Mouse (Mus musculus): Measurements from ENCODE around the gene Rnf114. TPM values are rescaled to one million over a fixed set of nuclear protein-coding genes. Genes with fewer than 3 reads are reported as not detected.

Rnf114 gene
- polyA plus RNA-seq (2012; rRNA removed) = 119 and 142 TPM in 2 replicates

DNA sequence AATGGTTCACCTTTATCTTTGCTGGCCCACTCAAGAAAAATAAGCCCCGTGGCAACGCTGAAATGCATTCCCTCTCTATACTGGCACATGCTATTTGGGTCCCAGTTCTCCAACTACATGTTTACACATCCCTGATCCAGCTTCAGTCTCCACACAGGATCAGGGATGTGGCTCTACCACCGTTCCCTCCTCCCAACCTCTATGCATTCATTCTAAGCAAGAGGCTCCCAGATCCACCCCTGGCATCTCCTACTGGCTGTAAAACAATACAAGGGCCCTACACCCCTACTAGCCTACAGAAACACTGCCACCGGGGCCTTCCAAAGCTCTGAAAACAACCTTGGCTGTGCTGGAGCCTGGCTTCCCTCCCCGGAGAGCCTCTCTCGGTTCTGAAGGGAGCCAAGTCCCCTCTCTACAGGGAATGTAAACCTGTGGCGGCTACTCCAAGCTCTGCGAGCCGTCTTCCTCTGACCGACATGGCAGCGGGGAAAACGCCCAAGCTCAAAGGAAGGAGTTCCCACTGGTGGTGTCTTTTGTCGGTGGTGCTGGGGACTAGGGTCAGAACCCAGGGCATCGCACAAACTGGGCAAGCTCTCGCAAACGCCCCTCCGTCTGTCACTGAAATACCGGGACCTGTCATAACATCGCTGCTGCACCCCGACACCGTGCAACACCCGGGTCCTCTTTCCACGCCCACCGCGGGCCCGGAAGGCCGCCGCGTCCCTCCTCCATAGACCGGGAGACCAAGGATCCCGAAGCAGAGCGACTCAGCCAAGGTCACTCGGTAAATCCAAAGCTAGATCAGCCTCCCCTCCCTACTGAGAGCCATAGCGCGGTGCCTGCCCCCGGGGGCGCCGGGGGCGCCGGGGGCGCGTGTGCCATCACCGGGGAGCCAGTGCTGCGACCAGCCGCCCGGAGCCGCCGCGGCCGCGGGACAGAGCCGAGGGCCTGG lies at the start of gene Rnf114:
Gene Rnf114, plus strand, starts transcription at position 889 of the 952 bp plus-strand sequence.
- DNase-seq (ENCODE audit: low read depth, low spot score) = no peak
- WGBS = 1% methylated on average over 52 of the region's 52 CpGs

DNA sequence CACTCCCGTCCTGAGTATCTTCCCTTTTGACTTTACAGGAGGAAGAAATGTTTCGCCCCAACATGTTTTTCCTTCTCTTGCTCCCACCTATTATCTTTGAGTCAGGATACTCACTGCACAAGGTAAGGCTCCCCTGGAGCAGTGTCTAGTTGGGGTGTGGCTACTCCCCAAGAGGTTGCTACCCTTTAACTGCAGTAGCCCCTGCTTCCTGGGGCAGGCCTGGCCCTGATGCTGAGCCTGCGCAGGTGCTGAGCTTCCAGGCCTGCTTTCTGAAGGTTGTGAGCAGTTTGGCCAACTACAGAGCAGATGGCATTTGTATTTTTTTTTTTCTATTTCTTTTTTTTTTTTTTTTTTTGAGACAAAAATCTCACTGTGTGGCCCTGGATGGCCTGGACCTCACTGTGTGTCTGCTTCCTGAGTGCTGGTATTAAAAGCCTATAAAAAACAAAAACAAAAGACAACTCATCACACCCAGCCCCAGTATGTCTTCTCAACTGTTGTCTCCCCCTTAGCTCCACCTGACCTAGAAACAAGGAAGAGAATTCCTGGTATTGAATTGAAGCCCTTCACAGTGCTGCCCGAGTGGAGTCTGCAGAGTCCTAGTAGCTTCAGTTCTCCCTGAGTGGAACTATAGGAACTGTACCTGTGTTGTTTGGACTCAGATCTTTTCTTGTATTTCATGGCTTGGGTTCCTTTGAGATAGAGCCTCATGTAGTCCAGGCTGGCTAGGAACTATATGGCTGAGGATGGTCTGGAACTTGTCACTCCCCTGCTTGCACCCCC lies 48.8 kb upstream of the Rnf114 start:
- WGBS = 93% methylated on average over 4 of the region's 4 CpGs
- no peak for DNase-seq (ENCODE audit: low read depth, low spot score)

- 68% methylated on average over 20 of the region's 20 CpGs for WGBS
- DNase-seq (ENCODE audit: low read depth, low spot score) = no peak
Measured at GRCm38 (mm10) chr2:167445911-167446780, 46.3 kb upstream of the Rnf114 start.

DNA sequence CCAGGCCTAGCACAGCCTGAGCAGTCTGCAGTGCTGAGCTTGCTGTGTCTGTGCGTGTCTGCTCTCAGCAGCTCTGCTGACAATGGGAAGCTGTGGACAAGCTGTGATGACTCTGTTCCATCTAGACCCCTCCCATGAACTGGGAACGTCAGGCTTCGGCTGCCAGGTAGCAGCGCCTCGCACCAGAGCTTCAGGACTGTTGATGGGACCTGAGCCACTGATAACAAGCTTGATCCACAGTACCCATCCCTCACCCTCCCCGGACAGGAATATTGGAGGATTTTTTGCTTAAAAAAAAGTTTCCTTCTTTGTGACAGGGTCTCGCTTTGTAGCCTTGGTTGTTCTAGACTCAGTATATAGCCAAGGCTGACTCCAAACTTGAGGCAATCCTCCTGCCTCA lies 45.2 kb upstream of the Rnf114 start:
- DNase-seq (ENCODE audit: low read depth, low spot score) = no peak
- 97% methylated on average over 7 of the region's 7 CpGs for WGBS

DNA sequence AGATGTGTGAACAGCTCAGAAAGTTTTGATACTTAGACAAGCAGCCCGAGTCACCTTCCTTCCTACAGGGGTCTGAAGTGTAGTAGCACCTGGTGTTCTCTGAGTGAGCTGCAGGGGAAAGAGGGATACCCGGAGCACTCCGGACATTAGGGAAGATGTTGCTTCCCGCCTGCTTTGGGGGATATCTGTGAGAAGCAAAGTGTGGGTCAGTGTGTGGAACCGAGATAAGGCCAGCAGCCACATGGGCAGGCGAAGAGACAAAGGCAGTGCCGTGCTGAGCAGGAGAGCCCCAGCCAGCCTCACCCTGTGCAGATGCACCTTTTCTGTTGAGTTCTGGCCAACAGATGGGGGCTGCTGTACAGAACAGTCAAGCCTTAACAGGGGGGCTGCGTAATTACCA lies 44.8 kb upstream of the Rnf114 start:
- 93% methylated on average over 8 of the region's 8 CpGs for WGBS

DNA sequence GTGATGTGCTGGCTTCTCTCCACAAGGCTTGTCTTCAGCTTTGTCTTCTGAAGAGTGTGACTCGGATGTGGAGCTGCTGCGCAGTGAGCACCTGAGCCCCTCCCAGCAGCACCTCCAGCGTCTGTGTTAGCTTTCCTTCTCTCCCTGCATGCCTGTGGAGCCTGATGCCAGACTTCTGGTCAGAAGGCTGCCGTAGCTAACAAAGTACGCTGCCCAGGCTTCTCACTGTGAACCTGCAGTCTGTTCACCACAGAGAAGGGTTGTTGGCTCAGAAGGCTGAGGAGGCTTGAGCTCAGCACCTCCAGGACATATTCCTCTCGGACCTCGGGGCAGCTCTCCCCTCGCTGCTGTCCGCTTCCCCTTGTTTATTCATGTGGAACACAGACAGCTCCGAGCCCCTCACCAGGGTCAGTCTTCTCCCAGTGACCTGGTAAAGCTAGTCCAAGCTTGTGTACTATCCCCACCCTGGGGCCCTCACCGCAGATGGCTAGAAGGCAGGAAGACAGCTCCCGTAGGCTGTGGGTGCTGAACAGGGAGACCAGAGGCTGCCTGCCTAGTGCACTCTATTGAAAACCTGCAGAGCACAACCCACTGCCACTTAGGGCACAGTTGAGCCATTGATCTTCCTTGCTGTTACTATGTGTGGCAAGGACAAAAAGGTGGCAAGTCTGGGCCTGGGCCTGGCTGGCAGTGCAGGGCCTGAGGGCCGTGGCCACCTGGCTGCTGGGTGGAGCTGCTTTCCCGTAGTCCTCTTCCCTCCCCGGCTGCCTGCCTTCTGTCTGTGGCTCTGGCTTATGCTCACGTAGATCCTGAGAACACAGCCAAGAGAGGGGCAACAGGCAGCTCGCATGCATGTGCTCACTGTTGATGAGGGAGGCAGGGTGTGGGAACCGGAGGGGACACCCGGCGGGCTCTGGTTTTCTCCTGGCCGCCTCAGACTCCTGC lies 42.8 kb upstream of the Rnf114 start:
- 91% methylated on average over 21 of the region's 21 CpGs for WGBS
- DNase-seq (ENCODE audit: low read depth, low spot score) = no peak

More for the DNA sequence above, 44.8 kb upstream of the Rnf114 start:
- DNase-seq (ENCODE audit: low read depth, low spot score) = no peak

DNA sequence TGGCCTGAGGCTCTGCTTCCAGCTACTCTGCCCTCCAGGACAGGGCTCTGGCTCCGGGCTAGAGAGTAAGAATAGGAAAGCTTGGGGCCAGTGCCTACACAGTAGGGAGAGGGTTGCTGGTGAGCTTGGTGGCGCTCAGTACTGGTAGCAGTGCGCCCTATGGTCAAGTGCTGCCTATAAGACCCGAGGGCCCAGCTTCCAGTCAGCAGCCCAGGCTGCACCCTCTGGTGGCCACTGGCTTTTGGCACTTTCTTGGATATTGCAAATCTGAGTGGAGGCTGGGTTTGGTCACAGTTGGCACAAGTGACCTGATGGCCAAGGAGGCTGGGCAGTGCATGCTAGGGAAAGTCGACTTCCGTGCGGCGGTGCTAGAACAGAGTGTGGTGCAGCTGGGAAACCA lies 41.8 kb upstream of the Rnf114 start:
- WGBS = 85% methylated on average over 8 of the region's 8 CpGs
- no peak for DNase-seq (ENCODE audit: low read depth, low spot score)

- DNase-seq (ENCODE audit: low read depth, low spot score) = no peak
- 44% methylated on average over 3 of the region's 3 CpGs for WGBS
Measured at GRCm38 (mm10) chr2:167453814-167454213, 38.6 kb upstream of the Rnf114 start.

DNA sequence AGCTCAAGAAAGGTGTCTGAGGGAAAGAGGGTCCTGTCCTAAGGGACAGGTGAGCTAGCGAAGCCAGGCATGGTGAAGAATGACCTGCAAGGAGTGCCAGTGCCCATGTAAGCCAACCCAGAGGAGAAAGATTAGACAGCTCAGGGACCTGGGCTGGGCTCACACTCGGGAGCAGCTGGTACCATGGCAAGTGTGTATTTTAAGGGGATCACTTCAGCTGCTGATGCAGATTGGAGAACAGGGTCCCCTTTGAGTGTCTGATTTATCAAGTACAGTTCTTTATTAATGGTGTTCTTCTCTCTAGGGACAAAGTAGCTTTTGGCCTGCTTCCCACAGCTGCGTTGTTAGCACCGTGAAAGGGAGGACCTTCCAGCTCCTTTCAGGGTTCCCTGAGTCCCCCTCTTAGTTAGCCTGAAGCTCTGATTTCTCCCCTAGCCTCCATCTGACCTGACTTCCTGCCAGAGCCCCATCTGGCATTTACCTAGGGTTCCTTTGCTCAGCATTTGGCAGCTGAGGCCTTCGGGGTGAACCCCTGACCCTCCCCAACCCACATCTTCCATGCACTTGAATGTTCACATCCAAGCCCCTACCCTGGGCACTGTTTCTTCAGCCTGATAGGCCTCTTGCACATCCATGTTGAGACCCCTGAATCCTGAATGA lies 36.0 kb upstream of the Rnf114 start:
- 87% methylated on average over 5 of the region's 5 CpGs for WGBS
- DNase-seq (ENCODE audit: low read depth, low spot score) = no peak

DNA sequence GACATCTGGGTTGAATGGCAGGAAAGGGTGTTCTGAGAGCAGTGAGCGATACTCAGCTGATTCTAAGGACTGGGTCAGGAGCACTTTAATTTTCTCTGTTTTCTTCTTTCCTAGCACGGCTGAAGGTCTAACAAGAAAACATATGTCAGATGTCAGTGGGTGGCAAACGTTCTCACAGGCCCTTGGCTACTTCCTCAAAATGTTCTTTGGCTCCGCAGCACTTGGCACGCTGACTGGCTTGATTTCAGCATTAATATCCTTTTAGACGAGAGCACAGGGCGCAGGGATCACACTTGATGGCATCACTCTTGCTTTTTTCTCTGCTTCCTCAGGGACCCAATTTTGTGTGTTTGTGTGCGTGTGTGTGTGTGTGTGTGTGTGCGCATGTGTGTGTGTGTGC lies 35.2 kb upstream of the Rnf114 start:
- DNase-seq (ENCODE audit: low read depth, low spot score) = no peak
- WGBS = 84% methylated on average over 9 of the region's 9 CpGs

GRCm38 (mm10) chr2:167458548-167458947 lies 33.9 kb upstream of the Rnf114 start:
- 91% methylated on average over 3 of the region's 3 CpGs for WGBS
- no peak for DNase-seq (ENCODE audit: low read depth, low spot score)

- no peak for DNase-seq (ENCODE audit: low read depth, low spot score)
- WGBS = 95% methylated on average over 6 of the region's 6 CpGs
Measured at GRCm38 (mm10) chr2:167459071-167459865, 33.2 kb upstream of the Rnf114 start.

DNA sequence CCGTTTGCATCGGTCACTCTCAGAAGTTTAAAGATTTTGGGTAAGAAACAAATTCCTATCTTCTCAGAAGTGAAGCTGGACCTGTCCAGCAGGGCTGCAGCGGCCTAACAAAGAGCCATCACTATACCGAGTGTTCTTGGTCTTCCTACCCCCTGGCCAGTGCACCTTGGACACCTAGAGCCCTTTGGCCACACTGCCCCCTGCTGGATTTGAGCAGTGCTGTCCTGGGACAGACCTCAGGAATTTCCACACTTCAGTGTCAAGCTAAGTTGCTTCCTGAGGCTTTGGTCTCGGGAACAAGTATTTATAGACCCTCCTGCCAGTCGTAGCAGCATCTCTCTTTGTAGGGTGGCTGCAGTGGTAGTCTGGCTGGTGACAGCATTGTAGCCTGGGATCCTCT lies 29.5 kb upstream of the Rnf114 start:
- DNase-seq (ENCODE audit: low read depth, low spot score) = peak; percentile 55
- WGBS = 45% methylated on average over 6 of the region's 6 CpGs

GRCm38 (mm10) chr2:167463802-167464201 lies 28.6 kb upstream of the Rnf114 start:
- 36% methylated on average over 5 of the region's 5 CpGs for WGBS
- peak; percentile 54 for DNase-seq (ENCODE audit: low read depth, low spot score)

DNA sequence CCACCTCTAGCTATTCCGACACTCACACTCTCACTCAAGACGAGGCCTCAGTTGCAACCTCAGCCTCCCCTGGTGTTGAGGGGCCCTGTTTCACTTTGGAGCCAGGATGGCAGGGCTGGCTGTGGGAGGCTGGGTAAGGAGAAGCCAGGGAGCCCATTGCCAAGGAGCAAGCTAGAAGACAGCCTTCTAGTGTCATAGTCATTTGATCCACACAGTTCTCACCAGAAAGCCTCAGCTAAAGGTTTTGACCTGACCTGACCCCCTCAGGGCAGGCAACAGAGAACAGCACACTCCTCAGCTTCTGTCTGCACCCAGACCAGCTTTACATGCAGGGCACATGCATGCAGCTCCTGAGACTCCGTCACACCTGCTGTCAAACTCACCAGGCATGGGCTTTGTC lies 26.5 kb upstream of the Rnf114 start:
- DNase-seq (ENCODE audit: low read depth, low spot score) = no peak
- 90% methylated on average over 3 of the region's 3 CpGs for WGBS

- no peak for DNase-seq (ENCODE audit: low read depth, low spot score)
- WGBS = 75% methylated on average over 5 of the region's 5 CpGs
Measured at GRCm38 (mm10) chr2:167467214-167467613, 25.2 kb upstream of the Rnf114 start.

- 90% methylated on average over 6 of the region's 6 CpGs for WGBS
- no peak for DNase-seq (ENCODE audit: low read depth, low spot score)
Measured at GRCm38 (mm10) chr2:167468444-167468843, 24.0 kb upstream of the Rnf114 start.

Data from large intestine, adult 2 months (tissue).